Mouse (Mus musculus) thymus, postnatal 0 days (tissue): Measurements from ENCODE around the gene Gm28048. TPM values are rescaled to one million over a fixed set of nuclear protein-coding genes. Genes with fewer than 3 reads are reported as not detected.

ENCODE experiments used
- DNase-seq: peaks from one replicate; pipeline ENCODE4 v3.0.0-alpha.2; 2015; ENCODE audit warnings: low spot score
- polyA plus RNA-seq: library from polyadenylated mRNA; unstranded; fragments of >200 nt; fragmentation: Nextera tagmentation; extraction: Ambion mirVana; gene quantifications from 2 replicates; pipeline ENCODE4 v1.2.1, GENCODE M21; 2015

Gm28048 gene
- polyA plus RNA-seq, 1 experiment from 2014 or later: 44.0 TPM

- no peak for DNase-seq
Observed at GRCm38 (mm10) chr11:22952668-22953067, 29.2 kb downstream of the Gm28048 start.

GRCm38 (mm10) chr11:22950131-22950530 is 31.8 kb downstream of the Gm28048 start:
- peak; percentile 15 for DNase-seq

GRCm38 (mm10) chr11:22949101-22949500 is 32.8 kb downstream of the Gm28048 start:
- DNase-seq: no peak

GRCm38 (mm10) chr11:22938983-22939382 is 42.9 kb downstream of the Gm28048 start:
- DNase-seq: no peak

- peak; percentile 79 for DNase-seq
Observed at GRCm38 (mm10) chr11:22937716-22938316, 44.1 kb downstream of the Gm28048 start.

GRCm38 (mm10) chr11:22936446-22937125 is 45.3 kb downstream of the Gm28048 start:
- peak; percentile 44 for DNase-seq

GRCm38 (mm10) chr11:22932167-22932566 is 49.7 kb downstream of the Gm28048 start:
- DNase-seq: no peak

GRCm38 (mm10) chr11:22931320-22931905 is 50.5 kb downstream of the Gm28048 start:
- DNase-seq: no peak

GRCm38 (mm10) chr11:22930129-22930528 is 51.8 kb downstream of the Gm28048 start:
- peak; percentile 13 for DNase-seq

- DNase-seq: no peak
Observed at GRCm38 (mm10) chr11:22928586-22929169, 53.2 kb downstream of the Gm28048 start.

- no peak for DNase-seq
Observed at GRCm38 (mm10) chr11:22923606-22924005, 58.3 kb downstream of the Gm28048 start.

- no peak for DNase-seq
Observed at GRCm38 (mm10) chr11:22922546-22922945, 59.3 kb downstream of the Gm28048 start.

- no peak for DNase-seq
Observed at GRCm38 (mm10) chr11:22919336-22919735, 62.6 kb downstream of the Gm28048 start.

GRCm38 (mm10) chr11:22917786-22918185 is 64.1 kb downstream of the Gm28048 start:
- no peak for DNase-seq

- DNase-seq: no peak
Observed at GRCm38 (mm10) chr11:22913744-22914143, 68.1 kb downstream of the Gm28048 start.

GRCm38 (mm10) chr11:22911831-22912230 is 70.1 kb downstream of the Gm28048 start:
- no peak for DNase-seq

GRCm38 (mm10) chr11:22906453-22906865 is 75.4 kb downstream of the Gm28048 start:
- no peak for DNase-seq

GRCm38 (mm10) chr11:22902923-22903322 is 79.0 kb downstream of the Gm28048 start:
- DNase-seq: no peak

- DNase-seq: no peak
Observed at GRCm38 (mm10) chr11:22900041-22900440, 81.8 kb downstream of the Gm28048 start.

- DNase-seq: no peak
Observed at GRCm38 (mm10) chr11:22897642-22898041, 84.2 kb downstream of the Gm28048 start.

GRCm38 (mm10) chr11:22897127-22897526 is 84.8 kb downstream of the Gm28048 start:
- DNase-seq: no peak

- no peak for DNase-seq
Observed at GRCm38 (mm10) chr11:22893075-22893474, 88.8 kb downstream of the Gm28048 start.
